Mouse (Mus musculus): ENCODE data around the gene Tbc1d10a. TPM values are rescaled to one million over a fixed set of nuclear protein-coding genes. Genes with fewer than 3 reads are reported as not detected.

Tbc1d10a gene
- polyA plus RNA-seq, 1 experiment from 2014 or later = 23.7 TPM

GRCm38 (mm10) chr11:4149886-4150285, 36.7 kb upstream of the Tbc1d10a start:
- H3K9ac ChIP-seq = no peak overlapping the region
- H3K36me3 ChIP-seq (replicated peaks; ENCODE audit: control insufficient read depth, insufficient read depth) = peaks cover 8% of the 10 kb centered on the region; the same call in 1 of the 2 replicates
- H3K4me3 ChIP-seq (replicated peaks; ENCODE audit: low read length) = no peak overlapping the region
- WGBS = 90% methylated on average over 6 of the region's 6 CpGs
- H3K4me1 ChIP-seq (replicated peaks; ENCODE audit: control insufficient read depth, insufficient read depth, low read length) = no peaks in the 10 kb centered on the region
- no peak for ATAC-seq (ENCODE audit: low FRiP score)
- DNase-seq (ENCODE audit: low spot score) = no peak
- no peak overlapping the region for H3K4me2 ChIP-seq (replicated peaks)
- H3K9me3 ChIP-seq (ENCODE audit: control insufficient read depth, low read length) = no peaks in the 10 kb centered on the region
- no peaks in the 10 kb centered on the region for H3K27me3 ChIP-seq (ENCODE audit: control insufficient read depth, insufficient read depth, low read length)
- H3K27ac ChIP-seq = no peak overlapping the region

- no peak overlapping the region for H3K27ac ChIP-seq
- no peak for DNase-seq (ENCODE audit: low spot score)
- 96% methylated on average over 7 of the region's 7 CpGs for whole genome bisulfite sequencing
- no peak overlapping the region for H3K4me2 ChIP-seq (replicated peaks)
- no peaks in the 10 kb centered on the region for H3K36me3 ChIP-seq (replicated peaks; ENCODE audit: control insufficient read depth, insufficient read depth)
- no peaks in the 10 kb centered on the region for H3K27me3 ChIP-seq (ENCODE audit: control insufficient read depth, insufficient read depth, low read length)
- no peak overlapping the region for H3K4me3 ChIP-seq (replicated peaks; ENCODE audit: low read length)
- no peak overlapping the region for H3K9ac ChIP-seq
- no peak for ATAC-seq (ENCODE audit: low FRiP score)
- no peaks in the 10 kb centered on the region for H3K4me1 ChIP-seq (replicated peaks; ENCODE audit: control insufficient read depth, insufficient read depth, low read length)
- H3K9me3 ChIP-seq (ENCODE audit: control insufficient read depth, low read length) = no peaks in the 10 kb centered on the region
Observed at GRCm38 (mm10) chr11:4153694-4154093, 32.9 kb upstream of the Tbc1d10a start.

DNA sequence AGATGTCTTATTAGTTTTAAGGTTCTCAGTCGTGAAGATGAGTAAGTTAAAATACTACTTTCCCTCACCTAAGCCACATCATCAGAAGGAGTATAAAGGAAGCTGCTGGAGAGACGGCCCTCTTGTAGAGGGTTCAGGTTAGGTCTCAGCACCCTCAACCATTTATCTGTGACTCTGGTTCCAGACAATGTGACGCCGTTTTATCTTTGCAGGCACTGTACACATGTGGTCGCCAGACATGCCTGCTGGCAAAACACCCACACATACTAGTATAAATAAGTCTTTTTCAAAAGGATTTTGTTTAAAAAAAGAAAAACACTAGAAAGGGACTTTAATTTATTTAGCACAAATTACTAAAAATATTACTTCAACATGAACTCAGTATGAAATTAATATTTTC, 30.9 kb upstream of the Tbc1d10a start:
- Histone ChIP-seq H3K9ac (no peak overlapping the region), H3K4me1 (replicated peaks; ENCODE audit: control insufficient read depth, insufficient read depth, low read length) (peaks cover 8% of the 10 kb centered on the region; the same call in 1 of the 2 replicates), H3K9me3 (ENCODE audit: control insufficient read depth, low read length) (no peaks in the 10 kb centered on the region), H3K27ac (no peak overlapping the region), H3K36me3 (replicated peaks; ENCODE audit: control insufficient read depth, insufficient read depth) (no peaks in the 10 kb centered on the region), H3K4me3 (replicated peaks; ENCODE audit: low read length) (no peak overlapping the region), H3K27me3 (ENCODE audit: control insufficient read depth, insufficient read depth, low read length) (no peaks in the 10 kb centered on the region), H3K4me2 (replicated peaks) (no peak overlapping the region)
- 86% methylated on average over 5 of the region's 5 CpGs for WGBS
- DNase-seq (ENCODE audit: low spot score) (no peak), ATAC-seq (ENCODE audit: low FRiP score) (no peak)

DNA sequence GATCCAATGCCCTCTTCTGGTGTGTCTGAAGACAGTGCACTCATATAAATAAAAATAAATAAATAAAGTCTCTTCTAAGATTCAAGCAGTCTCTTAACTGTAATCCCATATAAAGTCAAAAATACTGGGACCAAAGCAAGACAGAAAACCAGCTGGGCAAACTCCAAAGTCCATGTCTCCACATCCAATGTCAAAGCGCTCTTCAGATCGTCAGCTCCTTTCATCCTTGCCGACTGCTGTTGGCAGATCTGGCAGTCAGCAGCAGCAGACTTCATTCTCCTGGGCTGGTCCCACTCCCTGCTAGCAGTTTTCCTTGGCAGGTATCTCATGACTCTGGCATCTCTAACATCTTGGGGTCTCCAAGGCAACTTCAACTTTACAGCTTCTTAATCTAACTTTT, 27.9 kb upstream of the Tbc1d10a start:
- ATAC-seq (ENCODE audit: low FRiP score) (no peak), DNase-seq (ENCODE audit: low spot score) (no peak)
- Histone ChIP-seq H3K27me3 (ENCODE audit: control insufficient read depth, insufficient read depth, low read length) (no peaks in the 10 kb centered on the region), H3K9me3 (ENCODE audit: control insufficient read depth, low read length) (no peaks in the 10 kb centered on the region), H3K36me3 (replicated peaks; ENCODE audit: control insufficient read depth, insufficient read depth) (peaks cover 23% of the 10 kb centered on the region), H3K27ac (no peak overlapping the region), H3K9ac (no peak overlapping the region), H3K4me2 (replicated peaks) (peak overlapping the region; percentile 81; the same call in 1 of the 2 replicates), H3K4me3 (replicated peaks; ENCODE audit: low read length) (no peak overlapping the region), H3K4me1 (replicated peaks; ENCODE audit: control insufficient read depth, insufficient read depth, low read length) (peaks cover 22% of the 10 kb centered on the region)
- 89% methylated on average over 3 of the region's 3 CpGs for WGBS

- Histone ChIP-seq H3K9ac (peak within 1 kb of the TSS; percentile 73), H3K9me3 (ENCODE audit: control insufficient read depth, low read length) (no peaks in the 10 kb centered on the region), H3K27ac (peak within 1 kb of the TSS; percentile 92), H3K27me3 (ENCODE audit: control insufficient read depth, insufficient read depth, low read length) (no peaks in the 10 kb centered on the region), H3K36me3 (replicated peaks; ENCODE audit: control insufficient read depth, insufficient read depth) (peaks cover 37% of the 10 kb centered on the region), H3K4me3 (replicated peaks; ENCODE audit: low read length) (peak within 1 kb of the TSS; percentile 70), H3K4me2 (replicated peaks) (peak within 1 kb of the TSS; percentile 81), H3K4me1 (replicated peaks; ENCODE audit: control insufficient read depth, insufficient read depth, low read length) (peaks cover 22% of the 10 kb centered on the region)
- WGBS = 2% methylated on average over 53 of the region's 54 CpGs
- peak; percentile 93 for DNase-seq (ENCODE audit: low spot score)
- ATAC-seq (ENCODE audit: low FRiP score) = peak; percentile 97
Observed at GRCm38 (mm10) chr11:4159808-4160708, 26.5 kb upstream of the Tbc1d10a start, which contains the start of the genes Ccdc157 and Sf3a1. Gene Ccdc157, minus strand, starts transcription at chr11:4160293. Gene Sf3a1, plus strand, starts transcription at chr11:4160350.

GRCm38 (mm10) chr11:4160758-4161480, 25.7 kb upstream of the Tbc1d10a start:
- peak; percentile 8; the same call in 1 of the 2 replicates for ATAC-seq (ENCODE audit: low FRiP score)
- Histone ChIP-seq H3K9me3 (ENCODE audit: control insufficient read depth, low read length) (no peaks in the 10 kb centered on the region), H3K4me2 (replicated peaks) (peak overlapping the region; percentile 81), H3K27me3 (ENCODE audit: control insufficient read depth, insufficient read depth, low read length) (no peaks in the 10 kb centered on the region), H3K9ac (peak overlapping the region; percentile 73), H3K36me3 (replicated peaks; ENCODE audit: control insufficient read depth, insufficient read depth) (peaks cover 45% of the 10 kb centered on the region), H3K4me1 (replicated peaks; ENCODE audit: control insufficient read depth, insufficient read depth, low read length) (peaks cover 22% of the 10 kb centered on the region), H3K4me3 (replicated peaks; ENCODE audit: low read length) (peak overlapping the region; percentile 70), H3K27ac (peak overlapping the region; percentile 92)
- no peak for DNase-seq (ENCODE audit: low spot score)
- 9% methylated on average over 15 of the region's 15 CpGs for WGBS

- Histone ChIP-seq H3K9me3 (ENCODE audit: control insufficient read depth, low read length) (no peaks in the 10 kb centered on the region), H3K27me3 (ENCODE audit: control insufficient read depth, insufficient read depth, low read length) (no peaks in the 10 kb centered on the region), H3K36me3 (replicated peaks; ENCODE audit: control insufficient read depth, insufficient read depth) (peaks cover 83% of the 10 kb centered on the region), H3K27ac (no peak overlapping the region), H3K4me3 (replicated peaks; ENCODE audit: low read length) (no peak overlapping the region), H3K4me2 (replicated peaks) (no peak overlapping the region), H3K4me1 (replicated peaks; ENCODE audit: control insufficient read depth, insufficient read depth, low read length) (peaks cover 16% of the 10 kb centered on the region), H3K9ac (no peak overlapping the region)
- no peak for DNase-seq (ENCODE audit: low spot score)
- 89% methylated on average over 2 of the region's 2 CpGs for WGBS
- no peak for ATAC-seq (ENCODE audit: low FRiP score)
Observed at GRCm38 (mm10) chr11:4164701-4165100, 21.9 kb upstream of the Tbc1d10a start.

GRCm38 (mm10) chr11:4166467-4167090, 20.0 kb upstream of the Tbc1d10a start:
- Histone ChIP-seq H3K36me3 (replicated peaks; ENCODE audit: control insufficient read depth, insufficient read depth) (peaks cover 100% of the 10 kb centered on the region), H3K4me2 (replicated peaks) (no peak overlapping the region), H3K27ac (no peak overlapping the region), H3K27me3 (ENCODE audit: control insufficient read depth, insufficient read depth, low read length) (no peaks in the 10 kb centered on the region), H3K4me1 (replicated peaks; ENCODE audit: control insufficient read depth, insufficient read depth, low read length) (peaks cover 8% of the 10 kb centered on the region), H3K9me3 (ENCODE audit: control insufficient read depth, low read length) (no peaks in the 10 kb centered on the region), H3K9ac (no peak overlapping the region), H3K4me3 (replicated peaks; ENCODE audit: low read length) (no peak overlapping the region)
- ATAC-seq (ENCODE audit: low FRiP score) = no peak
- no peak for DNase-seq (ENCODE audit: low spot score)
- WGBS = 96% methylated on average over 7 of the region's 7 CpGs

DNA sequence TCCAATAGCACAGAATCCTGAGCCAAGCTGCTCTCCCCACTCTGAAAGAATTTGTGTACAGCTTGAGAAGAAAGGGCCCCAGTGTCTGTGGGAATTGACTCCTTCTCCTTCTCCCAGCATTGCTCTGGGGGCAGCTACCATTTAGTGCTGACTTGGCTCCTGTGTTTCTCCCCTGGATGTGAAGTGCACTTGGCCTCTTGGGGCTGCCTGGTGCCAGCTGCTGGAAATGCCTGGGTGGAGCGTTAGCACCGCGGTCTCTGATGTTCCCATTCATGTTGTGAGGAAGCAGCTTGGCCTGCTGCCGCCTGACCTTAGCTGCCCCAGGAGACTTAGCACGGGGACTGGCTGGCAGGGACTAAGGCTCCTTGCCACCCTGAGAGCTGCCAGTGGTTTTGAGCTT, 12.0 kb upstream of the Tbc1d10a start:
- DNase-seq (ENCODE audit: low spot score) = no peak
- H3K4me1 ChIP-seq (replicated peaks; ENCODE audit: control insufficient read depth, insufficient read depth, low read length) = no peaks in the 10 kb centered on the region
- peaks cover 99% of the 10 kb centered on the region for H3K36me3 ChIP-seq (replicated peaks; ENCODE audit: control insufficient read depth, insufficient read depth)
- no peak overlapping the region for H3K4me3 ChIP-seq (replicated peaks; ENCODE audit: low read length)
- H3K9me3 ChIP-seq (ENCODE audit: control insufficient read depth, low read length) = no peaks in the 10 kb centered on the region
- 84% methylated on average over 5 of the region's 5 CpGs for WGBS
- no peaks in the 10 kb centered on the region for H3K27me3 ChIP-seq (ENCODE audit: control insufficient read depth, insufficient read depth, low read length)
- peak; percentile 34; the same call in 1 of the 2 replicates for ATAC-seq (ENCODE audit: low FRiP score)
- H3K4me2 ChIP-seq (replicated peaks) = no peak overlapping the region
- H3K9ac ChIP-seq = no peak overlapping the region
- H3K27ac ChIP-seq = no peak overlapping the region
